Comparison of ENCODE assay signal across 22 mouse cellular contexts in genomic region chr9:66727333-66727732, GRCm38 (mm10). TPM values are rescaled to one million over a fixed set of nuclear protein-coding genes. Genes with fewer than 3 reads are reported as not detected.
DNase-seq lines count a peak whose midpoint lies in the region; ATAC-seq and TF ChIP-seq lines count a peak whose summit lies in the region.
"Had no signal": no experiment of that assay in that cellular context is flagged by ENCODE, and none has a peak within 500 bp of the region (broad histone marks: within the 10 kb centered on the region; RNA-seq: fewer than 3 reads in every experiment).

No protein-coding gene starts in this region.

- DNase-seq in kidney, adult 11 months = no peak
- peak; percentile 67 to 81 for DNase-seq in cerebellum, adult 2 months
- DNase-seq in cerebellum, postnatal 10 days = peak; percentile 53 to 62
- DNase-seq in stomach, postnatal 0 days (ENCODE audit: low spot score) = no peak
- no peak for DNase-seq in lung, postnatal 14 days
- DNase-seq in yolk sac, embryonic 10.5 days (ENCODE audit: low spot score) = no peak
- DNase-seq: B cell, adult 2 months; gastrocnemius, postnatal 10 days; heart, postnatal 4 days; kidney, adult 8-10 months; right cerebral cortex, adult 18-20 months; right cerebral cortex, postnatal 4 days had no signal

- TF ChIP-seq CTCF in cerebellum, adult 2 months (IDR thresholded peaks at IDR 0.05; ENCODE audit: borderline replicate concordance, insufficient read depth, low read depth, low read length) = no peak
- no peak for TF ChIP-seq CTCF in stomach, postnatal 0 days (IDR thresholded peaks at IDR 0.05; ENCODE audit: low read depth)

- no peak for ATAC-seq in kidney, embryonic 15.5 days (replicated peaks; ENCODE audit: low FRiP score)
- ATAC-seq in stomach, postnatal 0 days (ENCODE audit: low FRiP score, low TSS enrichment) = no peak
- ATAC-seq: forebrain, embryonic 14.5 days; Patski had no signal

- H3K4me1 ChIP-seq in kidney, embryonic 15.5 days = peaks cover 52% of the 10 kb centered on the region
- H3K4me1 ChIP-seq in cerebellum, adult 2 months (ENCODE audit: control insufficient read depth, insufficient read depth, low read length) = peaks cover 27% of the 10 kb centered on the region
- H3K4me1 ChIP-seq in stomach, postnatal 0 days (replicated peaks; ENCODE audit: control insufficient read depth, insufficient read depth) = no peaks in the 10 kb centered on the region

- H3K4me2 ChIP-seq in kidney, embryonic 15.5 days = no peak overlapping the region
- no peak overlapping the region for H3K4me2 ChIP-seq in stomach, postnatal 0 days (replicated peaks; ENCODE audit: low read depth)
- H3K4me2 ChIP-seq: hindbrain, embryonic 15.5 days; midbrain, embryonic 11.5 days; neural tube, embryonic 15.5 days had no signal

- H3K27ac ChIP-seq in kidney, embryonic 15.5 days = 0 out of 2 replicates have a peak overlapping the region, but pooled peaks have one; percentile 7
- H3K27ac ChIP-seq in cerebellum, adult 2 months (ENCODE audit: insufficient read depth, low read length) = peak overlapping the region; percentile 63; the same call in 1 of the 2 replicates
- H3K27ac ChIP-seq in stomach, postnatal 0 days (replicated peaks) = 0 out of 2 replicates have a peak overlapping the region, but pooled peaks have one; percentile 18
- H3K27ac ChIP-seq: heart, embryonic 10.5 days; hindbrain, embryonic 15.5 days; neural tube, embryonic 15.5 days had no signal

- H3K4me3 ChIP-seq in kidney, embryonic 15.5 days (replicated peaks) = no peak overlapping the region
- H3K4me3 ChIP-seq in cerebellum, adult 2 months (replicated peaks; ENCODE audit: insufficient read depth, low read depth, low read length) = no peak overlapping the region
- H3K4me3 ChIP-seq in stomach, postnatal 0 days (ENCODE audit: low read depth, low read length) = no peak overlapping the region
- H3K4me3 ChIP-seq: heart, embryonic 10.5 days; hindbrain, embryonic 15.5 days; neural tube, embryonic 15.5 days had no signal

- H3K36me3 ChIP-seq in kidney, embryonic 15.5 days = no peaks in the 10 kb centered on the region
- H3K36me3 ChIP-seq in stomach, postnatal 0 days (ENCODE audit: control insufficient read depth, insufficient read depth, low read length) = no peaks in the 10 kb centered on the region
- H3K36me3 ChIP-seq: G1E; heart, embryonic 10.5 days; hindbrain, embryonic 15.5 days; neural tube, embryonic 15.5 days had no signal

- TF ChIP-seq EP300 in stomach, postnatal 0 days (optimal IDR thresholded peaks at IDR 0.05) = no peak

- H3K27me3 ChIP-seq in kidney, embryonic 15.5 days = no peaks in the 10 kb centered on the region
- no peaks in the 10 kb centered on the region for H3K27me3 ChIP-seq in cerebellum, adult 2 months (ENCODE audit: control insufficient read depth, insufficient read depth, low read length)
- H3K27me3 ChIP-seq in stomach, postnatal 0 days (ENCODE audit: control insufficient read depth, insufficient read depth, low read length) = no peaks in the 10 kb centered on the region
- H3K27me3 ChIP-seq: CH12.LX; hindbrain, embryonic 15.5 days; neural tube, embryonic 15.5 days; Patski had no signal

- no peaks in the 10 kb centered on the region for H3K9me3 ChIP-seq in kidney, embryonic 15.5 days (replicated peaks)
- H3K9me3 ChIP-seq in stomach, postnatal 0 days (ENCODE audit: control insufficient read depth, low read length) = no peaks in the 10 kb centered on the region
- H3K9me3 ChIP-seq: G1E; heart, embryonic 10.5 days; hindbrain, embryonic 15.5 days; neural tube, embryonic 15.5 days had no signal

- no peak for TF ChIP-seq POLR2A in cerebellum, adult 2 months (IDR thresholded peaks at IDR 0.05; ENCODE audit: borderline replicate concordance, insufficient read depth, low read length)

- H3K9ac ChIP-seq in kidney, embryonic 15.5 days = no peak overlapping the region
- no peak overlapping the region for H3K9ac ChIP-seq in stomach, postnatal 0 days (ENCODE audit: low read length)
- H3K9ac ChIP-seq: hindbrain, embryonic 15.5 days; neural tube, embryonic 15.5 days had no signal

- 62% methylated on average over 7 of the region's 7 CpGs for WGBS in kidney, embryonic 15.5 days
- 18% methylated on average over 7 of the region's 7 CpGs for WGBS in cerebellum, adult 2 months
- WGBS in stomach, postnatal 0 days = 57% methylated on average over 7 of the region's 7 CpGs

RNA-seq across cellular contexts. Expression of gene Car12, which starts 13.8 kb away (rescaled TPM):
- polyA plus RNA-seq in kidney, embryonic 15.5 days (2015; fragmentation: Nextera tagmentation; extraction: Ambion mirVana) = 14.5 and 15.6 TPM in 2 replicates
- 3.4 and 8.4 TPM in 2 replicates for polyA plus RNA-seq in cerebellum, adult 2 months (2012; rRNA removed)
- 11.1 and 11.3 TPM in 2 replicates for polyA plus RNA-seq in stomach, postnatal 0 days (2015; fragmentation: Nextera tagmentation; extraction: Ambion mirVana)
- polyA plus RNA-seq: G1E; liver, adult 2 months had no signal

Comparison
In these comparisons a context has a peak if more than half of its experiments do, and no peak if none do; other contexts are left out.
1. H3K27ac ChIP-seq: peak in every context shown above with its lines; median percentile 63 in cerebellum, adult 2 months; 18 in stomach, postnatal 0 days; 7 in kidney, embryonic 15.5 days.
2. DNase-seq: peak in cerebellum, adult 2 months (2 of 2) and cerebellum, postnatal 10 days (2 of 2); none in kidney, adult 11 months (single experiment), stomach, postnatal 0 days (single experiment), lung, postnatal 14 days (single experiment) and yolk sac, embryonic 10.5 days (single experiment).